Mouse (Mus musculus) cerebellum, adult 2 months (tissue): ENCODE measurements around the gene Nans. TPM values are rescaled to one million over a fixed set of nuclear protein-coding genes. Genes with fewer than 3 reads are reported as not detected.

ENCODE experiments used
- DNase-seq, 2 experiments: peaks; one replicate each; pipeline ENCODE4 v3.0.0; 2021
- H3K27ac ChIP-seq: fragments of 200-500 bp; 2 replicates; pipeline ENCODE4 v1.5.1; 2012; ENCODE audit warnings: low read length, control low read depth, inconsistent platforms; ENCODE audit not compliant: insufficient read depth
- H3K27me3 ChIP-seq: fragments of 200-500 bp; 2 replicates; pipeline ENCODE4 v1.6.1; 2012; ENCODE audit warnings: inconsistent platforms, mild to moderate bottlenecking, low read length, moderate library complexity; ENCODE audit not compliant: control insufficient read depth, insufficient read depth
- H3K4me1 ChIP-seq: fragments of 200-500 bp; 2 replicates; pipeline ENCODE4 v1.6.1; 2011; ENCODE audit warnings: low read length; ENCODE audit not compliant: control insufficient read depth, insufficient read depth
- H3K4me3 ChIP-seq: fragments of 200-500 bp; replicated peaks from 2 replicates; pipeline ENCODE3; 2011; ENCODE audit warnings: mild to moderate bottlenecking, low read depth, low read length, control low read depth; ENCODE audit not compliant: insufficient read depth
- CTCF ChIP-seq: fragments of 200-500 bp; IDR thresholded peaks from 2 replicates; pipeline ENCODE4 v1.5.1; 2011; ENCODE audit warnings: low read depth, mild to moderate bottlenecking, control low read depth, low read length, moderate library complexity, borderline replicate concordance; ENCODE audit not compliant: insufficient read depth
- POLR2A ChIP-seq: fragments of 200-500 bp; IDR thresholded peaks from 2 replicates; pipeline ENCODE4 v1.6.1; 2011; ENCODE audit warnings: low read length, control low read depth, borderline replicate concordance; ENCODE audit not compliant: insufficient read depth
- WGBS: fragments of 180-500 bp; shearing (Covaris S2); methylation state at CpG from one replicate; pipeline ENCODE4 v1.1.7; 2018; 5-methylcytosine and 5-hydroxymethylcytosine counted together
- polyA plus RNA-seq: library from polyadenylated mRNA; depleted of rRNA; stranded (reverse); fragments of >200 nt; gene quantifications from 2 replicates; pipeline ENCODE4 v1.2.3, GENCODE M21; 2012

Gene Nans
- polyA plus RNA-seq, 1 experiment, result 30.3 TPM

- 86% methylated on average over 12 of the region's 12 CpGs for WGBS
- Histone ChIP-seq H3K27ac (no peak overlapping the region), H3K4me1 (no peaks in the 10 kb centered on the region), H3K4me3 (no peak overlapping the region), H3K27me3 (no peaks in the 10 kb centered on the region)
- no peak for DNase-seq
- TF ChIP-seq POLR2A, result no peak
- TF ChIP-seq CTCF, result no peak
These were observed 6.5 kb downstream of the Nans start for GRCm38 (mm10) chr4:46495543-46495942.

- H3K4me1 ChIP-seq, result no peaks in the 10 kb centered on the region
- H3K27ac ChIP-seq, result no peak overlapping the region
- WGBS, result 44% methylated on average over 4 of the region's 4 CpGs
- no peak overlapping the region for H3K4me3 ChIP-seq
- no peaks in the 10 kb centered on the region for H3K27me3 ChIP-seq
- DNase-seq, result peak; percentile 61 to 76
- TF ChIP-seq CTCF, result peak; percentile 85
- no peak for TF ChIP-seq POLR2A
These were observed 8.3 kb downstream of the Nans start for GRCm38 (mm10) chr4:46497286-46497892.

GRCm38 (mm10) chr4:46498511-46498910 lies 9.5 kb downstream of the Nans start:
- Histone ChIP-seq H3K4me3 (no peak overlapping the region), H3K4me1 (no peaks in the 10 kb centered on the region), H3K27ac (no peak overlapping the region), H3K27me3 (no peaks in the 10 kb centered on the region)
- no peak for DNase-seq
- 76% methylated on average over 3 of the region's 3 CpGs for WGBS
- TF ChIP-seq POLR2A, result no peak
- no peak for TF ChIP-seq CTCF

- DNase-seq, result peak; percentile 44 to 61
- 7% methylated on average over 4 of the region's 4 CpGs for WGBS
- Histone ChIP-seq H3K4me3 (no peak overlapping the region), H3K4me1 (no peaks in the 10 kb centered on the region), H3K27ac (no peak overlapping the region), H3K27me3 (no peaks in the 10 kb centered on the region)
- peak; percentile 66; the same call in 1 of the 2 replicates for TF ChIP-seq CTCF
- no peak for TF ChIP-seq POLR2A
These were observed 9.9 kb downstream of the Nans start for GRCm38 (mm10) chr4:46498976-46499375.

- Histone ChIP-seq H3K27ac (no peak overlapping the region), H3K4me1 (peaks cover 4% of the 10 kb centered on the region; the same call in 1 of the 2 replicates), H3K4me3 (no peak overlapping the region), H3K27me3 (no peaks in the 10 kb centered on the region)
- WGBS, result 75% methylated on average over 16 of the region's 16 CpGs
- no peak for DNase-seq
- TF ChIP-seq CTCF (no peak), POLR2A (no peak)
These were observed 13.8 kb downstream of the Nans start for GRCm38 (mm10) chr4:46502606-46503502.

- H3K4me1 ChIP-seq, result peaks cover 4% of the 10 kb centered on the region; the same call in 1 of the 2 replicates
- H3K27me3 ChIP-seq, result no peaks in the 10 kb centered on the region
- WGBS, result 61% methylated on average over 3 of the region's 3 CpGs
- no peak overlapping the region for H3K27ac ChIP-seq
- no peak overlapping the region for H3K4me3 ChIP-seq
- no peak for DNase-seq
- no peak for TF ChIP-seq CTCF
- no peak for TF ChIP-seq POLR2A
These were observed 14.8 kb downstream of the Nans start for GRCm38 (mm10) chr4:46503881-46504280.

GRCm38 (mm10) chr4:46505361-46506057 lies 16.5 kb downstream of the Nans start:
- 33% methylated on average over 8 of the region's 8 CpGs for WGBS
- Histone ChIP-seq H3K27me3 (no peaks in the 10 kb centered on the region), H3K4me1 (peaks cover 4% of the 10 kb centered on the region; the same call in 1 of the 2 replicates), H3K4me3 (no peak overlapping the region), H3K27ac (no peak overlapping the region)
- DNase-seq, result peak; percentile 35 to 43
- TF ChIP-seq POLR2A (no peak), CTCF (no peak)
